Mouse (Mus musculus) spleen, postnatal 14 days (tissue): ENCODE data around the gene Tspyl2.
"Not testable (repeated sequence)": the region's sequence is repeated elsewhere in the genome, so short reads cannot be mapped to it uniquely, and the experiment has no call there.

Experiments
- DNase-seq, 2 experiments: peaks; one replicate each; pipeline ENCODE4 v3.0.0; 2021 to 2022; ENCODE audit warnings: low spot score in 2 of 2

Gene Tspyl2

GRCm38 (mm10) chrX:152342358-152342901, at the start of gene Tspyl2:
TSS of gene Tspyl2 (minus strand) at chrX:152342425.
- DNase-seq = peak; percentile 72 to 81

- DNase-seq = no peak
Observed at GRCm38 (mm10) chrX:152368397-152369273, 26.4 kb upstream of the Tspyl2 start, which contains the start of gene Gpr173. TSS of gene Gpr173 (minus strand) at chrX:152368704.

DNA sequence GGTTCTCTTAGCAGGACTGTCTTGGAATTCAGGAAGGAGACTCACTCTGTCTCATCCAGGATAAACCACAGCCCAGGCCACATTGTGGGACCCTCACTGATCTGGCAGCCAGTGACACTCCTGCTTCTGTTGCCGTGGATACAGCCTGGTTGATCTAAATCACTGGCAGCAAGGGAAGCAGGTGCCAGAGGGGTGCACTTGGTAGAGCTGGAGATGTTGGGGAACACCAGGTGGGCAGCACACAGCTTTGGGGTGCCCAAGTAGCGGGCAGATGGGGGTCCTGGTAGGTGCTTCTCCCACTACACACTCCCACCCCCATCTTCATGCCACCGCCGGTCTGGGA, 25.8 kb upstream of the Tspyl2 start:
- no peak for DNase-seq

GRCm38 (mm10) chrX:152366418-152366817, 24.2 kb upstream of the Tspyl2 start:
- no peak for DNase-seq

- DNase-seq = no peak
Observed at GRCm38 (mm10) chrX:152352553-152353153, 10.4 kb upstream of the Tspyl2 start.

GRCm38 (mm10) chrX:152347041-152347440, 4.8 kb upstream of the Tspyl2 start:
- no peak for DNase-seq

DNA sequence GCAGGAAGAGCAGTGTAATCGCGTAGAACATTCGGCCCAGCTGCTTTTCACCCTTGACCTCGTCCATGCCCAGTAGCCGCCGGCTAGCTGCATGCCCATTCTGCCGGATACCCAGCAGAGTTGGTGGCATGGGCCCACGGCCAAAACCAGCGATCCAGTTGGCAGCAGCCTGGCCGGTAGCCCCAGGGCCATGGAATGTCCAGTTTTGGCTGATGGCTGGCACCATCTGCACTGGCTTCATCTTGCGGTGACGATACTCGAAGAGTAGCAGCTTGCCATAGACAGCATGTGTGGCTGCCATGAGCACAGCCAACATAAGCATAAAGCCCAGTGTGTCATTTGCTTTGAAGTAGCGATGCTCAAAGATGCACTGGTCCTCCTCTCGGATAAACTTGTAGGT, 4.4 kb upstream of the Tspyl2 start:
- no peak for DNase-seq

DNA sequence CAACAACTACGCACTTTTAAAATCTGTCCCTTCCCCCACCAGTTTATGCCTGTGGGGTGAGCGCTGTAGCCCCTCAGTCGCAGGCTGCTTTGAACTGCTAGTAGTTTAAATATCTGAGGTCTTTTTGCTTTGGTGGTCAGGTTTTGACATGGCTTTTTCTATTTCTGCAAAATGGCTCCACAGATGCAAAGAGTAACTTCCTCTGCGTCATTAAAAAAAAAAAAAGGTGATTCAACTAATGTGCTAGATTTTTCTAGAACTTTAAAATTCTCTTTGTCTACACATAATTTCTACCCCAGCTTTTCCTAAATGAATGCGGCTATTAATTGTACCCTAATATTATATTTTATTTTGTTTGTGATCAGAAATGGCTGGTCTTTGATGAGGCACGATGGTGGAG, 678 bp upstream of the Tspyl2 start:
- DNase-seq = no peak

GRCm38 (mm10) chrX:152341496-152341895, 729 bp downstream of the Tspyl2 start:
- no peak for DNase-seq

- peak; percentile 46 to 52 for DNase-seq
Observed at GRCm38 (mm10) chrX:152336546-152337332, 5.5 kb downstream of the Tspyl2 start.

GRCm38 (mm10) chrX:152336123-152336522, 6.1 kb downstream of the Tspyl2 start:
- DNase-seq = not testable (repeated sequence)

DNA sequence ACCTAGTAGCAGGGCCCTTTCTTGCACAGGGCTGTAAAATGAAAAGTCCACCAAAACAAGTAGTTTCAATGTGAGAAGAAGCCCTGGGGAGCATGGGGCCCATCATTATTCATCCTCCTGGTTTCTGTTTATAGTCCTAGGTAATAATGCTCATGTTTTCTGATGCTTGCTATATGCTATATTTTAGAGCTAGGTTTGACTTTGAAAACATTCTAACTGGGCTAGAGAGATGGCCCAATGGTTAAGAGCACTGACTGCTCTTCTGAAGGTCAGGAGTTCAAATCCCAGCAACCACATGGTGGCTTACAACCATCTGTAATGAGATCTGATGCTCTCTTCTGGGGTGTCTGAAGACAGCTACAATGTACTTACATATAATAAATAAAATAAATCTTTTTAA, 12.8 kb downstream of the Tspyl2 start:
- DNase-seq = not testable (repeated sequence)

- no peak for DNase-seq
Observed at GRCm38 (mm10) chrX:152327689-152328052, 14.6 kb downstream of the Tspyl2 start.

DNA sequence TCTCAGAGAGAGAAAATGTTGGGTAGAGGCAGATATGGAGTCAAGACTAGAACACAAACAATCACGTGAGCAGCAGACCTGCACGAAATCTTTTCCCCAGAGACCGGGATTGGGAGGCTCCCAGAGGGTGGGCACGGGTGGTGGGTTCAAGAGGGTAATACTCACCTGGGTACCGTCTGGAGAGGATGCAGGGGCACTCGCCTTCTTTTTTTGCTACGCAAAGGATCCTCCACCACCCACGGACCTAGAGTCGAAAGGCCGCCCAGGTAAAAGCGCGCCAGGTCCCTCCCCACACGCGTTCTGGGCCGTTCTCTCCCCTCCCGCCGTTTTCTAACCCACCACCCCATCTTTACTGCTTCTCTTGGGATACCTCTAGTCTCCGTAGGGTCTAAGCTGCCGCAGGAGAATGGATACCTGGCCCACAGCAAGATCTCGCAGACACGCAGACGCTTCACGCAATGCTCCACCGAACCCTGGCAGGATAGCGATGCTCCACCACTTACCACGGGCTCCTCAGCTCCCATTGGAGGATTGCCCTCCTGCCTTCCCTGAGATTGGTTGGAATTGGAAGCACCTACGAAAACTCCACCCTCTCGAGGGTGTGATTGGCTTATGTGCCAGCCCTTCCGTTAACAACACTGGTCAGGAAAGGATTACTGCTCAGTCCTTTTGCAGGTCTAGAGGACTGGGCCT, 15.1 kb downstream of the Tspyl2 start, which contains the start of gene Kantr:
Kantr (minus strand) TSS at position 500 of the 693 bp plus-strand sequence.
- DNase-seq = peak; percentile 44 to 50

- peak in 1 of 2 experiments; percentile 22 for DNase-seq
Observed at GRCm38 (mm10) chrX:152323584-152323983, 18.6 kb downstream of the Tspyl2 start.

DNA sequence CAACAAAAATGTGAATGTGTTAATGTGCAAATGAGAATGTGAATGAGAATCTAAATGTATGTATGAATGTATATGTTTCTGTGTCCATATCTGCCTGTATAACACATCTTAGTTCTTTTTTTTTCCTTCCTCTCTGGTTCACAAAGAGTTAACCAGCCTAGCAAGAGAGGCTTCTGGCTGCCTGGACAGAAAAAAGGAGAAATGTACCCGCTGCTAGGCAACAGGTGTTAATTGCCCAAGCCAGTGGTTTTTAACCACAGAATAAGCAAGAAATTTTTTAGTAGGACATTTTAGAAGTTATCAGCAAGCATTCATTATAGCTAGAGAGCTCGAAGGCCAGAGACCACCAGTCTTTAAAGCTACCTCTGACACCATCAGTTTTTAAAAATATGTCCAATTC, 19.4 kb downstream of the Tspyl2 start:
- DNase-seq = no peak

DNA sequence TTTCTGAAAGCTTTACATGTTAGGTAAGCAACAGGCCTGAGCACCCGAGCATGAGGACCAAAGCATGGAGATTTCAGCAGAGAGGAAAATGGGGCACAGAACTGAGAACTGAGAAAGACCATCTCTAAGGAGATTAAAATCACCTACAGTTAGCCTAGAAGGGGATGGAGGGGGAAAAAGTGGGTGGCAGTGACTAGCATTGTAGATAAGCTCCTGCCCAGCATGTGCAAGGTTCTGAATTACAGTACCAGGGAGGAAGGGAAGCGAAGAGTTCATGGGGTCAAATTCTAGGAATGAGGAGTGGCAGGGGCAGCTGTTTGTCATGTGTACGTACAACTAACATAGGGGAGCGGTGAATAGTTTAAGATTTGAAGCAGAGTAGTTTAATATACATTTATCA, 21.7 kb downstream of the Tspyl2 start:
- no peak for DNase-seq

DNA sequence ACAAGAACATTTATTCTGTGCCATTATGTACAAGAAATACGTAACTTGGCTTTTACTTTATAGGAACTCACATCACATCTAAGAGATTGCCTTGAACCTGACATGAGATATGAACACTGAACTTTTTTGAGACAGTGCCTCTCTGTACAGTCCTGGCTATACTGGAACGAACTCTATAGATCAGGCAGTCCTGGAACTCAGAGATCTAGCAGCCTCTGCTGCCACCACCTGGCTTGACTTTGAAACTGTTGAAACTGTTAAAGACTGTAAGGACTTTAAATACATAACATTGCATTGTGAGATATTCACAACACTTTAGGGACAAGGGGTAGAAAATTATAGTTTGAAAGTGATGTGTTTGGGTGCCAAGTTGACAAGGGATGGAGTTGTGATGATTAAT, 34.3 kb downstream of the Tspyl2 start:
- peak; percentile 13 to 53 for DNase-seq

- peak; percentile 7 to 28 for DNase-seq
Observed at GRCm38 (mm10) chrX:152307371-152307770, 34.9 kb downstream of the Tspyl2 start.

DNA sequence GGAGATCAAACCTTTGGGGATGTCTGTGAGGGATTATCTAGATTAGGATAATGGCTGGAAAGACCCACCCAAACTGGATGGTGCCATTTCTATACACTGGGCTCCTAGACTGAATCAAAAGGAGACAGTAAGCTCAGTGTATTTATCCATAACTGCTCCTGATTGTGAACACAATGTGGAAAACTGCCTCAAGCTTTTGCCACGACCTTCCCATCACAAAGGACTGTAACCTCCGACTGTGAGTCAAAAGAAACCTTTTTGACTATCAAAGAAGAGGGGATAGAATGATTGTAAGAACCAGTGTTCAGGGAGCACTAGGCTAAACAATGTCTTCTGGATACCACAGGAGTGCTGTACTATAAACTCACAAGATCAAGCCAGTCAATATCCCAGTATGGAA, 36.0 kb downstream of the Tspyl2 start:
- no peak for DNase-seq

GRCm38 (mm10) chrX:152287026-152287425, 55.2 kb downstream of the Tspyl2 start:
- not testable (repeated sequence) for DNase-seq
